Mouse (Mus musculus) C2C12 (cell line): ENCODE results near the gene Gm9837. TPM values are rescaled to one million over a fixed set of nuclear protein-coding genes. Genes with fewer than 3 reads are reported as not detected.

ENCODE experiments used
- H3K27me3 ChIP-seq: one replicate; pipeline ENCODE4 v1.6.1; 2011; ENCODE audit not compliant: control insufficient read depth, insufficient read depth, insufficient read length
- H3K36me3 ChIP-seq: one replicate; pipeline ENCODE4 v1.6.1; 2011; ENCODE audit not compliant: control insufficient read depth, insufficient read depth
- H3K4me3 ChIP-seq: one replicate; pipeline ENCODE4 v1.5.1; 2011; ENCODE audit warnings: mild to moderate bottlenecking, control low read depth; ENCODE audit not compliant: poor library complexity, insufficient read depth, severe bottlenecking
- H3K79me2 ChIP-seq: one replicate; pipeline ENCODE4 v1.6.1; 2011; ENCODE audit not compliant: control insufficient read depth, insufficient read depth
- H3K79me3 ChIP-seq: one replicate; pipeline ENCODE4 v1.6.1; 2011; ENCODE audit warnings: low read depth, control low read depth
- H3ac ChIP-seq: one replicate; pipeline ENCODE3; 2011; ENCODE audit warnings: low read depth; ENCODE audit not compliant: control insufficient read depth, insufficient read length
- CEBPB ChIP-seq: IDR thresholded peaks from one replicate; pipeline ENCODE4 v1.6.1; 2011; ENCODE audit warnings: low read depth, mild to moderate bottlenecking, control low read depth, moderate library complexity
- CTCF ChIP-seq: IDR thresholded peaks from one replicate; pipeline ENCODE4 v1.5.1; 2011; ENCODE audit not compliant: control insufficient read depth, insufficient read depth, insufficient read length
- FOSL1 ChIP-seq: IDR thresholded peaks from one replicate; pipeline ENCODE4 v1.8.0; 2011; ENCODE audit warnings: mild to moderate bottlenecking, low read length; ENCODE audit not compliant: poor library complexity, insufficient read depth, severe bottlenecking
- MAX ChIP-seq: IDR thresholded peaks from one replicate; pipeline ENCODE4 v1.6.1; 2011; ENCODE audit warnings: mild to moderate bottlenecking, control low read depth
- MYOD1 ChIP-seq: IDR thresholded peaks from one replicate; pipeline ENCODE4 v1.6.1; 2011; ENCODE audit warnings: low read depth; ENCODE audit not compliant: control insufficient read depth, insufficient read length
- MYOG ChIP-seq: IDR thresholded peaks from one replicate; pipeline ENCODE4 v1.6.1; 2011; ENCODE audit not compliant: control insufficient read depth, insufficient read length; ENCODE audit errors: extremely low read depth
- USF1 ChIP-seq: IDR thresholded peaks from one replicate; pipeline ENCODE4 v1.6.1; 2011; ENCODE audit warnings: low read depth, mild to moderate bottlenecking, control low read depth, moderate library complexity
- polyA plus RNA-seq: library from polyadenylated mRNA; unstranded; fragments of >200 nt; fragmentation: generic; extraction: Trizol; gene quantifications from one replicate; pipeline ENCODE4 v1.2.1, GENCODE M21; 2012; ENCODE audit warnings: missing spikeins

Gm9837 gene
- polyA plus RNA-seq, 1 experiment, result not detected

- H3ac ChIP-seq, result no peak overlapping the region
- H3K79me2 ChIP-seq, result no peaks in the 10 kb centered on the region
- H3K79me3 ChIP-seq, result no peaks in the 10 kb centered on the region
- H3K27me3 ChIP-seq, result peaks cover 10% of the 10 kb centered on the region
- H3K36me3 ChIP-seq, result no peaks in the 10 kb centered on the region
- no peak overlapping the region for H3K4me3 ChIP-seq
- no peak for TF ChIP-seq MYOD1
- no peak for TF ChIP-seq MAX
- TF ChIP-seq FOSL1, result no peak
- no peak for TF ChIP-seq MYOG
- no peak for TF ChIP-seq CTCF
- TF ChIP-seq USF1, result no peak
- no peak for TF ChIP-seq CEBPB
Measured at GRCm38 (mm10) chr11:53446183-53446582, 24.1 kb downstream of the Gm9837 start.

GRCm38 (mm10) chr11:53445562-53445961 is 24.7 kb downstream of the Gm9837 start:
- Histone ChIP-seq H3K36me3 (no peaks in the 10 kb centered on the region), H3K4me3 (no peak overlapping the region), H3ac (no peak overlapping the region), H3K27me3 (peaks cover 6% of the 10 kb centered on the region), H3K79me2 (no peaks in the 10 kb centered on the region), H3K79me3 (no peaks in the 10 kb centered on the region)
- TF ChIP-seq CEBPB (no peak), MYOG (no peak), USF1 (no peak), CTCF (no peak), MYOD1 (no peak), MAX (no peak), FOSL1 (no peak)

- Histone ChIP-seq H3ac (no peak overlapping the region), H3K27me3 (no peaks in the 10 kb centered on the region), H3K36me3 (no peaks in the 10 kb centered on the region), H3K79me3 (no peaks in the 10 kb centered on the region), H3K79me2 (no peaks in the 10 kb centered on the region), H3K4me3 (no peak overlapping the region)
- TF ChIP-seq FOSL1 (no peak), MAX (peak; percentile 37)
Measured at GRCm38 (mm10) chr11:53443861-53444260, 26.4 kb downstream of the Gm9837 start.

GRCm38 (mm10) chr11:53441921-53442320 is 28.4 kb downstream of the Gm9837 start:
- H3K36me3 ChIP-seq, result no peaks in the 10 kb centered on the region
- peaks cover 7% of the 10 kb centered on the region for H3K27me3 ChIP-seq
- no peak for TF ChIP-seq USF1
- TF ChIP-seq MYOD1, result no peak
- TF ChIP-seq CEBPB, result no peak
- no peak for TF ChIP-seq FOSL1
- no peak for TF ChIP-seq CTCF
- no peak for TF ChIP-seq MAX

GRCm38 (mm10) chr11:53436338-53436737 is 33.9 kb downstream of the Gm9837 start:
- Histone ChIP-seq H3K79me3 (no peaks in the 10 kb centered on the region), H3ac (no peak overlapping the region), H3K79me2 (no peaks in the 10 kb centered on the region), H3K36me3 (no peaks in the 10 kb centered on the region), H3K4me3 (no peak overlapping the region), H3K27me3 (peaks cover 16% of the 10 kb centered on the region)
- TF ChIP-seq MAX (no peak), MYOD1 (no peak), FOSL1 (no peak), USF1 (no peak), MYOG (no peak), CTCF (no peak), CEBPB (no peak)

More at GRCm38 (mm10) chr11:53441921-53442320, 28.4 kb downstream of the Gm9837 start:
- H3K79me3 ChIP-seq, result no peaks in the 10 kb centered on the region
- H3K79me2 ChIP-seq, result no peaks in the 10 kb centered on the region
- no peak overlapping the region for H3K4me3 ChIP-seq
- no peak overlapping the region for H3ac ChIP-seq

GRCm38 (mm10) chr11:53435504-53435903 is 34.8 kb downstream of the Gm9837 start:
- TF ChIP-seq MYOG (no peak), FOSL1 (no peak), CTCF (no peak), MYOD1 (no peak)
- H3K27me3 ChIP-seq, result peaks cover 16% of the 10 kb centered on the region
- H3K79me2 ChIP-seq, result peaks cover under 1% of the 10 kb centered on the region
- H3K36me3 ChIP-seq, result no peaks in the 10 kb centered on the region
- no peak overlapping the region for H3K4me3 ChIP-seq
- no peak overlapping the region for H3ac ChIP-seq
- no peaks in the 10 kb centered on the region for H3K79me3 ChIP-seq
